Mouse (Mus musculus) adrenal gland, adult 18-20 months (tissue): ENCODE results near the gene Ky. TPM values are rescaled to one million over a fixed set of nuclear protein-coding genes. Genes with fewer than 3 reads are reported as not detected.

Experiments
- DNase-seq, 2 experiments: peaks; one replicate each; pipeline ENCODE4 v3.0.0; 2021 to 2022; ENCODE audit warnings: low spot score in 2 of 2
- total RNA-seq, 2 experiments: library from RNA; stranded (reverse); gene quantifications; 1 replicate in 1 of 2; 2 replicates in 1 of 2; pipeline ENCODE4 v1.2.3; 2021

Gene Ky
- total RNA-seq, 2 experiments from 2014 or later, result 0.27 to 0.35 TPM

- DNase-seq, result no peak
These were observed 40.9 kb downstream of the Ky start for GRCm38 (mm10) chr9:102546256-102547027.

GRCm38 (mm10) chr9:102547028-102547354 is 41.4 kb downstream of the Ky start:
- no peak for DNase-seq

- DNase-seq, result no peak
These were observed 43.7 kb downstream of the Ky start for GRCm38 (mm10) chr9:102549211-102549610.

- no peak for DNase-seq
These were observed 46.2 kb downstream of the Ky start for GRCm38 (mm10) chr9:102551771-102552170.

- no peak for DNase-seq
These were observed 48.2 kb downstream of the Ky start for GRCm38 (mm10) chr9:102553781-102554180.

GRCm38 (mm10) chr9:102558463-102558862 is 52.9 kb downstream of the Ky start:
- no peak for DNase-seq

- no peak for DNase-seq
These were observed 67.3 kb downstream of the Ky start for GRCm38 (mm10) chr9:102572888-102573287.

- DNase-seq, result no peak
These were observed 71.9 kb downstream of the Ky start for GRCm38 (mm10) chr9:102577480-102577879.

GRCm38 (mm10) chr9:102581921-102582469 is 76.4 kb downstream of the Ky start:
- DNase-seq, result no peak

- no peak for DNase-seq
These were observed 81.8 kb downstream of the Ky start for GRCm38 (mm10) chr9:102587347-102587746.

GRCm38 (mm10) chr9:102594667-102595393 is 89.3 kb downstream of the Ky start:
- no peak for DNase-seq

Other genes starting within 250 kb of the Ky start
- 1 to 10 TPM; 1.8 to 2.1 TPM for gene Ephb1, start 151.1 kb upstream of the Ky start, total RNA-seq
- gene Anapc13, start 120.5 kb downstream of the Ky start, total RNA-seq, result 100 to 1,000 TPM; 367 to 377 TPM
- gene Cep63, start 120.8 kb downstream of the Ky start, total RNA-seq, result 10 to 100 TPM; 34.8 to 46.1 TPM
- gene Amotl2, start 210.9 kb downstream of the Ky start, total RNA-seq, result 100 to 1,000 TPM in 1 of 2 experiments, 10 to 100 TPM in 1; 73.0 to 202 TPM